Mouse (Mus musculus) C2C12 (cell line): ENCODE data around the gene Prtg. TPM values are rescaled to one million over a fixed set of nuclear protein-coding genes. Genes with fewer than 3 reads are reported as not detected.

Source experiments
- H3K27me3 ChIP-seq: one replicate; pipeline ENCODE4 v1.6.1; 2011; ENCODE audit not compliant: control insufficient read depth, insufficient read depth, insufficient read length
- H3K36me3 ChIP-seq: one replicate; pipeline ENCODE4 v1.6.1; 2011; ENCODE audit not compliant: control insufficient read depth, insufficient read depth
- H3K4me3 ChIP-seq: one replicate; pipeline ENCODE4 v1.5.1; 2011; ENCODE audit warnings: mild to moderate bottlenecking, control low read depth; ENCODE audit not compliant: poor library complexity, insufficient read depth, severe bottlenecking
- H3K79me2 ChIP-seq: one replicate; pipeline ENCODE4 v1.6.1; 2011; ENCODE audit not compliant: control insufficient read depth, insufficient read depth
- H3K79me3 ChIP-seq: one replicate; pipeline ENCODE4 v1.6.1; 2011; ENCODE audit warnings: low read depth, control low read depth
- H3ac ChIP-seq: one replicate; pipeline ENCODE3; 2011; ENCODE audit warnings: low read depth; ENCODE audit not compliant: control insufficient read depth, insufficient read length
- CEBPB ChIP-seq: IDR thresholded peaks from one replicate; pipeline ENCODE4 v1.6.1; 2011; ENCODE audit warnings: low read depth, mild to moderate bottlenecking, control low read depth, moderate library complexity
- CTCF ChIP-seq: IDR thresholded peaks from one replicate; pipeline ENCODE4 v1.5.1; 2011; ENCODE audit not compliant: control insufficient read depth, insufficient read depth, insufficient read length
- FOSL1 ChIP-seq: IDR thresholded peaks from one replicate; pipeline ENCODE4 v1.8.0; 2011; ENCODE audit warnings: mild to moderate bottlenecking, low read length; ENCODE audit not compliant: poor library complexity, insufficient read depth, severe bottlenecking
- MAX ChIP-seq: IDR thresholded peaks from one replicate; pipeline ENCODE4 v1.6.1; 2011; ENCODE audit warnings: mild to moderate bottlenecking, control low read depth
- MYOD1 ChIP-seq: IDR thresholded peaks from one replicate; pipeline ENCODE4 v1.6.1; 2011; ENCODE audit warnings: low read depth; ENCODE audit not compliant: control insufficient read depth, insufficient read length
- MYOG ChIP-seq: IDR thresholded peaks from one replicate; pipeline ENCODE4 v1.6.1; 2011; ENCODE audit not compliant: control insufficient read depth, insufficient read length; ENCODE audit errors: extremely low read depth
- USF1 ChIP-seq: IDR thresholded peaks from one replicate; pipeline ENCODE4 v1.6.1; 2011; ENCODE audit warnings: low read depth, mild to moderate bottlenecking, control low read depth, moderate library complexity
- polyA plus RNA-seq: library from polyadenylated mRNA; unstranded; fragments of >200 nt; fragmentation: generic; extraction: Trizol; gene quantifications from one replicate; pipeline ENCODE4 v1.2.1, GENCODE M21; 2012; ENCODE audit warnings: missing spikeins

Prtg gene
- polyA plus RNA-seq, 1 experiment: 0.59 TPM

DNA sequence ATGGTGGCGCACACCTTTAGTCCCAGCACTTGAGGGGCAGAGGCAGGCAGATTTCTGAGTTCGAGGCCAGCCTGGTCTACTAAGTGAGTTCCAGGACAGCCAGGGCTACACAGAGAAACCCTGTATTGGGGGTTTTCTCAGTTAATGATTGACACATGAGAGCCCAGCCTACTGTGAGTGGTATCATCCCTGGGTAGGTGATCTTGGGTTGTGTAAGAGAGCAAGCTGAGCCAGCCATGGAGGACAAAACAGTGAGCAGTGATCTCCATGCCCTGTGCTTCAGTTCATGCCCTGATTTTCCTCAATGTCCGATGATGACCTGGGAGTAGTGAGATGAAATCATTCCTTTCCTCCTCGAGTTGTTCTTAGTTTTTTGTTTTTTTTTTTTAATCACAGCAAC, 31.7 kb upstream of the Prtg start:
- TF ChIP-seq MYOD1 (no peak), CTCF (no peak), CEBPB (no peak), FOSL1 (no peak), MAX (no peak), USF1 (no peak), MYOG (no peak)
- H3K36me3 ChIP-seq: no peaks in the 10 kb centered on the region
- H3K27me3 ChIP-seq: no peaks in the 10 kb centered on the region
- no peak overlapping the region for H3K4me3 ChIP-seq
- H3K79me2 ChIP-seq: no peaks in the 10 kb centered on the region
- no peaks in the 10 kb centered on the region for H3K79me3 ChIP-seq
- no peak overlapping the region for H3ac ChIP-seq

DNA sequence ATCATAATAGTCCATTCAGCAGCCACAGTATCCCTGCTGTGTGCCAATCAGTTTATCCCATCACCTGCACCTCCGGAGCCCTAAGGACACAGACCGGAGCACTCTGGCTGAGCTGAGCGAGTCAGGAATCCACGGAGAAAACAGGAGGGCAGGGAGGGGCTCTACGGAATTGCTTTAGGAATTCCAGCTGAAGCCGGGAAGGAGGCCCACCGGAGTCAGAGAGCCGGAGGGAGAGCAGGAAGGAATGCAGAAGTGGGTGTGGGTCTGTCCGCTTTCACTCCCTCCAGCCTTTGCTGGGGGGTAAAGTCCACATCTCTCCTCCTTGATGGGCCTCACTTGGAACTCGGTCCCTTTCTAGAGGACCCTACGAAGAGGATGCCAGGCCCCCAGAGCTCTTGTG, 27.7 kb upstream of the Prtg start:
- no peak overlapping the region for H3ac ChIP-seq
- no peaks in the 10 kb centered on the region for H3K79me3 ChIP-seq
- no peak overlapping the region for H3K4me3 ChIP-seq
- H3K27me3 ChIP-seq: peaks cover 6% of the 10 kb centered on the region
- no peaks in the 10 kb centered on the region for H3K79me2 ChIP-seq
- TF ChIP-seq USF1 (no peak), MAX (no peak), FOSL1 (no peak), CTCF (no peak), MYOG (no peak), CEBPB (no peak), MYOD1 (no peak)
- no peaks in the 10 kb centered on the region for H3K36me3 ChIP-seq

DNA sequence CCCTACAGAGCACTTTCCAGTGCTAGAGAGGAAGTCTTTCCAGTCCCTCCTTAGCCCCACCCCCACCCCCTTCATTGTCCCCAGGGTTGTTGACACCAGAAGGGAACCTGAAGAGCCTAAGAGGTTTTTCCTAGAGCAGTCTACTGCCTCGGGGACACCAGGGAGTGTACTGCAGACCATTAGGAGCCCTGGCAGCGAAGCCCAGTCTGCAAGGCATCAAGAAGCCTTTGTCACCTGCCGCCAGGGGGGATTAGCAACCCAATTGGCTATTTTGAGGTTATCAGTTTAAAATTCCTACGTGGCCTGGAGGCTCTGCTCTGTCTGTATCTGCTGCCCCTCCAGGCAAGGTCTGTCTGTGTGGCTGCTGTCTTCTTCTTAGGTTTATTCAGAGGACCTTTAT, 26.9 kb upstream of the Prtg start:
- no peaks in the 10 kb centered on the region for H3K79me3 ChIP-seq
- H3ac ChIP-seq: no peak overlapping the region
- H3K27me3 ChIP-seq: peaks cover 6% of the 10 kb centered on the region
- H3K36me3 ChIP-seq: no peaks in the 10 kb centered on the region
- no peaks in the 10 kb centered on the region for H3K79me2 ChIP-seq
- TF ChIP-seq MYOD1: no peak
- TF ChIP-seq MAX: no peak
- TF ChIP-seq USF1: no peak
- H3K4me3 ChIP-seq: no peak overlapping the region

- H3K27me3 ChIP-seq: peaks cover 6% of the 10 kb centered on the region
- no peak overlapping the region for H3ac ChIP-seq
- TF ChIP-seq MAX (no peak), MYOG (no peak), CTCF (no peak), MYOD1 (no peak), CEBPB (no peak), FOSL1 (no peak)
- no peak overlapping the region for H3K4me3 ChIP-seq
- no peaks in the 10 kb centered on the region for H3K79me3 ChIP-seq
- H3K79me2 ChIP-seq: no peaks in the 10 kb centered on the region
- no peaks in the 10 kb centered on the region for H3K36me3 ChIP-seq
Measured at GRCm38 (mm10) chr9:72780694-72781093, 26.0 kb upstream of the Prtg start.

DNA sequence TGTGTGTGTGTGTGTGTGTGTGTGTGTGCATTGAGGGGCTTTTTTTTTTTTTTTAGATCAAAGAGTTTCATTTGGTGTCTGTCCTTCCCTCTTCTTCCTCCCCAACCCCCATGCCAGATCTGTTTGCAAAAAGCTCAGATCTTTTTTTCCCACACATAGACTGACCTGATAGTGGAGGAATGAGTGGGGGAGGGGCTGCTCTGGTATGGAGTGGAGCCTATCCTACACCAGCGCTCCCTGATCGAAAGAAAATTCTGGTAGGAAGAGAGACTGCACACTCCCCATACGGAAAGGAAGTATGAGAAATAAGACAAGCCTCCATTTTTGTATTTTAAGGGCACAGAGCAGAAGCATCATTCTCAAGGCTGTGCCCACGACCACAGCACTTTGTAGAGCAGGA, 25.2 kb upstream of the Prtg start:
- no peak for TF ChIP-seq MAX
- no peak overlapping the region for H3ac ChIP-seq
- peaks cover 6% of the 10 kb centered on the region for H3K27me3 ChIP-seq
- H3K36me3 ChIP-seq: no peaks in the 10 kb centered on the region
- H3K79me2 ChIP-seq: no peaks in the 10 kb centered on the region
- H3K4me3 ChIP-seq: no peak overlapping the region
- H3K79me3 ChIP-seq: no peaks in the 10 kb centered on the region

DNA sequence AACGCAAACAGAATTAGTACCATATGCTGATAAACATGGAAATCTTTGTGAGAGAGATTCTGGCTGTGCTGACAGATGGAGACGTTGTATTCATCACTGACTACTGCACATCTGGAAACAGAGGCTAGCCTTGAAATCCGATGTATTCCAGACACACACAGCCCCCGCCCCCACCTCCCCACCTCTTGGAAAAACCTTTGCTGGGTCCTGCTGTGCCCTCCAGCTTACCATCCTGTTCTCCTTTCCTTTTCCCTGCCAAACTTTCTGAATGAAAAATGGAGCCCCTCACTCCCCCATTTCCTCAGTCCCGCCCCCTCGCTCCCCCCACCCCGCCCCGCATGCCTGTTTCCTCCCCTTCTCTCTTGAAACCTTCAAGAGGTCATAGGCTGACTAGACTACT, 24.6 kb upstream of the Prtg start:
- H3ac ChIP-seq: no peak overlapping the region
- no peak for TF ChIP-seq USF1
- TF ChIP-seq FOSL1: no peak
- TF ChIP-seq MYOD1: no peak
- TF ChIP-seq MYOG: no peak
- TF ChIP-seq MAX: no peak
- TF ChIP-seq CEBPB: no peak
- no peak for TF ChIP-seq CTCF
- H3K27me3 ChIP-seq: peaks cover 6% of the 10 kb centered on the region
- no peaks in the 10 kb centered on the region for H3K79me2 ChIP-seq
- no peaks in the 10 kb centered on the region for H3K36me3 ChIP-seq
- H3K4me3 ChIP-seq: no peak overlapping the region
- no peaks in the 10 kb centered on the region for H3K79me3 ChIP-seq

GRCm38 (mm10) chr9:72787732-72788131, 18.9 kb upstream of the Prtg start:
- TF ChIP-seq FOSL1 (no peak), MYOG (no peak), MAX (no peak), MYOD1 (no peak), CTCF (no peak), USF1 (no peak), CEBPB (no peak)
- Histone ChIP-seq H3K79me3 (no peaks in the 10 kb centered on the region), H3K4me3 (no peak overlapping the region), H3K27me3 (no peaks in the 10 kb centered on the region), H3K79me2 (no peaks in the 10 kb centered on the region), H3K36me3 (no peaks in the 10 kb centered on the region), H3ac (no peak overlapping the region)
